Mouse (Mus musculus) R1 (cell line): ENCODE results near the gene Spag5.

Experiments
- DNase-seq: peaks from one replicate; pipeline ENCODE4 v3.0.0-alpha.2; 2018; ENCODE audit warnings: low read depth, low spot score

Spag5 gene

GRCm38 (mm10) chr11:78301357-78302084 lies at the start of gene Spag5:
Gene Spag5 (plus strand): TSS chr11:78301529.
- DNase-seq: peak; percentile 93

GRCm38 (mm10) chr11:78256618-78257017 lies 44.7 kb upstream of the Spag5 start:
- peak; percentile 23 for DNase-seq

GRCm38 (mm10) chr11:78260489-78261258 lies 40.7 kb upstream of the Spag5 start:
- DNase-seq: no peak

DNA sequence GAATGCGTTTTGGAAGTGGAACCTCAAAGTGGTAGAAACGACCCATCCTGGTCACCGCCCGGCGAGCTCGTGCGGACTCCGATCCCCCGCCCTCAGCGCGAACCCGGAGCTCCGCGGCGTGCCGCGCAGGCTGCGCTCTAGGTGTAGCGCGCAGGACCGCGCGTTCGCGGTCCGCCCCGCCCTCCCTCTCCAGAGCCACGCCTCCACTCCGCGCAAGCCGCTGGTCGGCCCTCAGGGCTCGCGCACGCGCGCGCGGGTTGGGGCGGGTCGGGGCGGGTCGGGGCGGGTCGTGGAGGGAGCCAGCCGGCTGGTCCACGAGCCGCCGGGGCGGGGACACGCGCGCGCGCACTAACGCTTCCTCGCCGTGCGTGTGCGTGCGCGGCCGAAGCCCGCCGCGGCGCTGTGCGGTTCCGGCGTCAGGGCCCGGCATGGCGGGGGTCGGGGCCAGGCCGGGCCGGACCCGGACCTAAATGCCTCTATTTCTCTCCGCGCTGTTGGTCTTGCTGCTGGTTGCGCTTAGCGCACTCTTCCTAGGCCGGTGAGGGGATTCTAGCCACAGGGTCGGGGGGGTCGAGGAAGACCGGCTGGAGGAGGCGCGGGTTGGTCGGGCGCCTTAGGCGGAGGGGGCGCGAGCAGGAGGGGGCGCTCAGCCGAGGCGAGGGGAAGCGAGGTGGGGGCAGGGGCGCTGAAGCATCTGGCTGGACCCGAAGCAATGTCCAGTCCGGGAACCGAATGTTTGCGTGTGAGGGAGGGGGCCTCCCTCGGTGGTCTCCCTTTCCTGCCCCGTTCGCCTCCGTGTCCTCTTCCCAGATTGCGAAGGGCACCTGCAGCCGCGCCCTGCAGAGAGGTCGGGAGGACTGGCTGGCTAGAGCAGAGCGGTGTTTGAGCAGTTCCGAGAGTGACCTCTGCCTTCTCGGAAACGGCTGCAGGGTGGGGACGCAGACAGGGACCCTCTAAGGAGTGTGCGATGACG lies 39.7 kb upstream of the Spag5 start, which contains the start of gene 2610507B11Rik:
TSS of gene 2610507B11Rik (plus strand) at position 373 of the 973 bp plus-strand sequence.
- DNase-seq: peak; percentile 92

GRCm38 (mm10) chr11:78262550-78262949 lies 38.8 kb upstream of the Spag5 start:
- peak; percentile 91 for DNase-seq

DNA sequence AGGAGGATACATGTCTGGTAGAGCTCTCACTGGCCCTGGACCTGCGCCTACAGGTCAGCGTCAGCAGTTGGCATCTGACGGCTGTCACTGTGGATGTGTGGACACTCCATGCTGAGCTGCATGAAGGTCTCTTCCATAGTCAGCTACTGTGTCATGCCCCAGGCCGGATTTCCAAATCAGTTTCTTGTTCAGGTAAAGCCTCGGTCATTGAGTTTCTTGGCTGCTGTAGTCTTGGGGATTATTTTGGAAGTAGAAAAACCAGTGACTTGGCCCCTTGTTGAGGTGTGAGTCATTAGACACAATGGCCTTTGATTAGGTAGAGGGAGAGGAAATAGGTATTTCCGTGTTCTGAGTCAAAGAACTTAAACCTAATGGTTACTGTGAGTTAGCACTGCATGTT lies 35.8 kb upstream of the Spag5 start:
- DNase-seq: no peak

GRCm38 (mm10) chr11:78271986-78272385 lies 29.3 kb upstream of the Spag5 start:
- DNase-seq: no peak

- no peak for DNase-seq
These were observed 25.7 kb upstream of the Spag5 start for GRCm38 (mm10) chr11:78275596-78275995.

DNA sequence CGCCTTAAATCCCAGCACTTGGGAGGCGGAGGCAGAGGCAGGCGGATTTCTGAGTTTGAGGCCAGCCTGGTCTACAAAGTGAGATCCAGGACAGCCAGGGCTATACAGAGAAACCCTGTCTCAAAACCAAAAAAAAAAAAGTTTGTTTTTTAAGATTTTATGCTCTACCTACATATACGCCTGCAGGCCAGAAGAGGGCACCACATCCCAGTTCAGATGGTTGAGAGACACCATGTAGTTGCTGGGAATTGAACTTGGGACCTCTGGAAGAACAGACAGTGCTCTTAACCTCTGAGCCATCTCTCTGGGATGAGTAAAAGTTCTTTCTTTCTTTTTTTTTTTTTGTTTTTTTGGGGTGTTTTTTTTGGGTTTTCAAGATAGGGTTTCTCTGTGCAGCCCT lies 25.2 kb upstream of the Spag5 start:
- peak; percentile 67 for DNase-seq

DNA sequence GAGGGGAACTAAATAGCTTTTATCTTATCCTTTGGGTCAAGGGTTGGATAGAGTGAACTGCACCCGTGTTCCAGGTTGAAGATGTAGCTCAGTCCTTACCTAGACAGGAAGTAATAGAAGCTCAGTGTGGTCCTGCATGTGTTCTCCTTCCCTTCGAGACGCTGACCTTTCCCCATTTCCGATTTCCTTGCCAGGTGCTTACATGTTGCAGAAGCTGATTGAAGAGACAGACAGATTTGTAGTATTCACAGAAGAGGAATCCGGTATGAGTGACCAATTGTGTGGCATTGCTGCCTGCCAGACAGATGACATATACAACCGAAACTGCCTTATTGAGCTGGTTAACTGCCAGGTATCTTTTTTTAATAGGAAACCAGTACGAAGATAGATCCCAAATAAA lies 22.5 kb upstream of the Spag5 start:
- no peak for DNase-seq

- DNase-seq: no peak
These were observed 21.7 kb upstream of the Spag5 start for GRCm38 (mm10) chr11:78279586-78279985.

DNA sequence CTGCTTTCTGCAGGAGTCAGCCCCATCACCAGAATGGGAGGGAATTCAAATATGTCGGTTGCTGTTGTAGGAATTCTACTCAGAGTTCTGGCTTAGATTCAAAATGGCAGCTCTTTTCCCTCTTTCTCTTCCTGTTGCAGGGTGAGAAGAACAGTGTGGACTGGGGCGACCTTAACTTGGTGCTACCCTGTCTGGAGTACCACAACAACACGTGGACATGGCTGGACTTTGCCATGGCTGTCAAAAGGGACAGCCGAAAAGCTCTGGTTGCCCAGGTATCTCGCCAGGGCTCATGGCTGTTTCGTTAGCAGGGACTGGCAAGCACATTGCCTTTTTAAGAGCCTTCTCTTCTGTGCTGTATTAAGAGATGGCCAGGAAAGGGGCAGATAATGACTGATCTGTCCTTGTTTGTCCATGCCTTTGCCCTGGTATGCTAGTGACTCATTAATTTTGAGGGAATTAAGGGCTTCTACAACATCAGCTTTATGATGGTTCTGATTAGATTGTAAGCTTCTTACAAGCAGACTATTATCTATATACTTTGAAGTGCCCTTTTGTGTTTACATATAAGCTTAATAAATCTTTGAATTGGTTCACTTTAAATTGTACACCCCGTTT lies 12.1 kb upstream of the Spag5 start:
- no peak for DNase-seq

GRCm38 (mm10) chr11:78290654-78291053 lies 10.7 kb upstream of the Spag5 start, which contains the start of gene BC030499:
Gene BC030499 (plus strand): TSS chr11:78290841.
- DNase-seq: no peak

DNA sequence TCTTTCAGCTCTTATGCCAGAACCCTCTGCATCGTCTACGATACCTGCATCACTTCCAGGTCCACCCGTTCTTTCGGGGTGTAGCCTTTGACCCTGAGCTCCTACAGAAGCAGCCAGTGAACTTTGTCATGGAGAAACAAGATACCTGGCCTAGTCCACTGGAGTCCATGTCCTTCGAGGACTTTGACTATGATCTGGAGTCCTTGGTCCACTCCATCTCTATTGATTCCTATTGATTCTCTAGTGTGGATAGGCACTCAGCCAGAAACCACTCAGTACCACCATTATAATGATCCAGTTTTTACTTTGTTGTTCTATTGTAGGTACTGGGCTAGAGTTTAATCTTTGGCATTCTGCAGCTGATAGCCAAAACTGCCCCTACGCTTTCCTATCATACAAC lies 6.7 kb upstream of the Spag5 start:
- DNase-seq: no peak

DNA sequence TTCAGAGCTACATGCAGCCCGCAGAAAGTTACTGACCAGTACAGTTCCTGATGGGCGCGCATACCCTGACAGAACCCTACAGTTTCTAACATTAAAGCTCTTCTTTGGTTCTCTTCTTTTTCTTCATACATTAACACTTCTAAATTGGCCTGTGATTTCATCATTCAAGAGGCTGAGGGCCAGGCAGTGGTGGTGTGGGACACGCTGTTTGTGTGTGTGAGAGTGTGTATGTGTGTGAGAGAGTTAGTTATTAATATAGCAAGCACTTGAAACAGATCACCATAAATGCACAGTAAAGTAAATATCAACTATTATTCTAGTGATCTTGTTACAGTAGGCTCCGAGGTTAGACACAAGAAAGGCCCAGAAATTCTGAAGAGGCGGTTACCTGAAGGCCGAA lies 412 bp upstream of the Spag5 start:
- no peak for DNase-seq

- no peak for DNase-seq
These were observed 3.9 kb downstream of the Spag5 start for GRCm38 (mm10) chr11:78305272-78305671.

- DNase-seq: no peak
These were observed 9.7 kb downstream of the Spag5 start for GRCm38 (mm10) chr11:78310861-78311511.

- DNase-seq: no peak
These were observed 12.3 kb downstream of the Spag5 start for GRCm38 (mm10) chr11:78313662-78314061.

GRCm38 (mm10) chr11:78318411-78318810 lies 17.1 kb downstream of the Spag5 start:
- DNase-seq: no peak

DNA sequence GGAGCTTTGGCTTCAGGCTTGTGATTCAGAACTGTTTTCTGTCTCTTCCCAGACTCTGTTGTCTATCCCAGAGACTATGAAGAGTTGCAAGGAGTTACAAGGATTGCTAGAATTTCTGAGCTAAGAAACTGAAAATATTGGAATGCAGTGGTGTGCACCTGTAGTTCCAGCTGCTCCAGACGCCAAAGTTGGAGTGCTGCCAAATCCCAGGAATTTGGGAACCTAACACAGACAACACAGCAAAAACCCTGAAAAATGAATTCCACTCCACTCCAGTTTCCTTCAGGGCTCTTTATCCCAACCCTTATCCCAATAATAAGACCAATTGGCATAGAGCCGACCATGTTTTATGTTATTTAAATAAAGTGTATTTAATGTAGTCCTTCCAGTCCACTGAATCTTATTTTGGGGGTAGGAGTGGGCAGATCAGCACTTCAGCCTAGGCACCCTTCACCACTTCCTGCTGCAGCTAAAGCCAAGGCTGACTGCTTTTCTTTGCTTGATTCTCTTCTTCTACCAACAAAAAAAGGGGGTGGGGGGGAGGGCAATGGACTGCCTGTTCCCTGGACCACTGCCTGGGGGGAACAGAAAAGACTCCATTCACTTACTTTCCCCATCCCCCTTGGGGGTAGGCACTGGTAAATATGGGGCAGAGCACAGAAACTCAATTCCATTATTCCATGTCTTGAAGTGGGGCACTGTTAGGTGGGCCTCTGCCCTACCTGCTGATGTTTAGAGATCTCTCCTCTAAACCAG lies 20.9 kb downstream of the Spag5 start:
- DNase-seq: no peak
